Mouse (Mus musculus): Measurements from ENCODE around the gene Hoxd4. TPM values are rescaled to one million over a fixed set of nuclear protein-coding genes. Genes with fewer than 3 reads are reported as not detected.

Gene Hoxd4
- polyA plus RNA-seq, 1 experiment from 2014 or later = 4.9 TPM

DNA sequence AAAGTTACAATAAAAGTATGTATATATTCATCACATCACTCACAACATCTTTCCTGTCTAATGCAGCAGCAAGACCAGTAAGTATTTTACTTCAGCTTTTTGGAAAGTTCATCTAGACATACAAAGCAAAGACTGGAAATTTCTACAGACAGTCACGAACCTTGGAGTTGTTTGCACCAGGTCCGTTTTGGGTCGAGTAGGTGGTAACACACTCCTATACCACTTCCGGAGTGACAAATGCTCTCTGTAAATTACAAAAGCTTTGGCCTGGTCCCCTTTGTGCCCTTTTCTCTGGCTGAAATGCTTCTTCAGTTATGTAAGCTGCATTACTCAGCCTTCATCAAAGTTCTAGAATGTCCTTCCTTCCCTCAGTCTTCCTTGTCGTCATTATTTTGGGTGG is 42.0 kb downstream of the Hoxd4 start:
- 25% methylated on average over 5 of the region's 5 CpGs for WGBS
- no peak for ATAC-seq (ENCODE audit: low FRiP score, low TSS enrichment)
- Histone ChIP-seq H3K9me3 (ENCODE audit: low read length) (no peaks in the 10 kb centered on the region), H3K4me3 (ENCODE audit: low read length) (no peak overlapping the region), H3K27ac (ENCODE audit: low read length) (no peak overlapping the region), H3K9ac (replicated peaks; ENCODE audit: low read length) (no peak overlapping the region; the same call in 1 of the 2 replicates), H3K27me3 (ENCODE audit: insufficient read depth, low read length) (peaks cover 15% of the 10 kb centered on the region), H3K4me1 (ENCODE audit: insufficient read depth, low read length) (peaks cover 35% of the 10 kb centered on the region), H3K36me3 (ENCODE audit: insufficient read depth, low read length) (no peaks in the 10 kb centered on the region), H3K4me2 (replicated peaks; ENCODE audit: low read depth, low read length) (peak overlapping the region; percentile 91; the same call in 1 of the 2 replicates)

DNA sequence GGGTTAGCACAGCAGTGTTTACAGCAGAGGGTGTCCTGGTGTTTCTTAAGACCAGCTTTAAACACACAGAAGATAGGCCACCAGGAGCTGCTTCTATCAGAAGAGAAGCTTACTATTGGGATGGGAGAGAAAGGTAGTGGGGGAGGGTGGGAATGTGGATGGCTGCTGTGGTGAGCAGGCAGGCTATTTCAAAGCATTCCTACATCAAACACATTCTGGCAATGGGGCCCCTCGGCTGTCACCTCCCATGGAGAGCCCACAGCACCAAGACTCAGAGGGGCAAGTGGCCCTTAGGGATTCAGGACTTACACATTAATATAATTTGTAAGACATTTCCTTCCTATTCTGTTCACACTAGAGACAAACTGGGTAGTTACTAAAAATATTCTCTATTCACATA is 48.4 kb downstream of the Hoxd4 start:
- Histone ChIP-seq H3K4me2 (replicated peaks; ENCODE audit: low read depth, low read length) (no peak overlapping the region), H3K4me3 (ENCODE audit: low read length) (no peak overlapping the region), H3K27ac (ENCODE audit: low read length) (no peak overlapping the region), H3K4me1 (ENCODE audit: insufficient read depth, low read length) (peaks cover 18% of the 10 kb centered on the region), H3K9me3 (ENCODE audit: low read length) (no peaks in the 10 kb centered on the region), H3K9ac (replicated peaks; ENCODE audit: low read length) (no peak overlapping the region), H3K27me3 (ENCODE audit: insufficient read depth, low read length) (peaks cover 42% of the 10 kb centered on the region), H3K36me3 (ENCODE audit: insufficient read depth, low read length) (no peaks in the 10 kb centered on the region)
- 30% methylated on average over 1 of the region's 1 CpGs for WGBS
- no peak for ATAC-seq (ENCODE audit: low FRiP score, low TSS enrichment)

DNA sequence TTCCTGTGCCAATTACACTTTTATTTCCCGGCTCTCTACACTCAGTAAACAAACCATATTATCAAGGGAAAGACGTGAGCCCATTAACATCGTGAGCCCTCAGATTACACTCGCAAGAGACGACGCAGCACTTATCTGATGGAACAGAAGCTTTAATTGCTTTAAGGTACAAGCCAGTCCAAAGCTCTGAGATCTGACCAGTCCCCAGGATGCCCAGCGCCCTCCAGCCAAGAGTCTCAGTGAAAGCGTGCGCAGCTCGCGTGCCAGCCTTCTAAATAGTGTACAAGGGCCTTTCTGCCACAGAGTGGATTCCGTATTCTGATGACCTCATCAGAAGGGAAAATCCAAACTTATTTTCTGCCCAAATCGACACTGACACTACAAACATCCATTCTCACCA is 50.2 kb downstream of the Hoxd4 start:
- H3K27me3 ChIP-seq (ENCODE audit: insufficient read depth, low read length) = peaks cover 42% of the 10 kb centered on the region
- H3K27ac ChIP-seq (ENCODE audit: low read length) = no peak overlapping the region
- no peaks in the 10 kb centered on the region for H3K9me3 ChIP-seq (ENCODE audit: low read length)
- no peak overlapping the region for H3K9ac ChIP-seq (replicated peaks; ENCODE audit: low read length)
- no peak; the same call in 1 of the 2 replicates for ATAC-seq (ENCODE audit: low FRiP score, low TSS enrichment)
- 3% methylated on average over 13 of the region's 13 CpGs for WGBS
- peak overlapping the region; percentile 63 for H3K4me3 ChIP-seq (ENCODE audit: low read length)
- no peaks in the 10 kb centered on the region for H3K36me3 ChIP-seq (ENCODE audit: insufficient read depth, low read length)
- peaks cover 18% of the 10 kb centered on the region for H3K4me1 ChIP-seq (ENCODE audit: insufficient read depth, low read length)
- H3K4me2 ChIP-seq (replicated peaks; ENCODE audit: low read depth, low read length) = peak overlapping the region; percentile 98

DNA sequence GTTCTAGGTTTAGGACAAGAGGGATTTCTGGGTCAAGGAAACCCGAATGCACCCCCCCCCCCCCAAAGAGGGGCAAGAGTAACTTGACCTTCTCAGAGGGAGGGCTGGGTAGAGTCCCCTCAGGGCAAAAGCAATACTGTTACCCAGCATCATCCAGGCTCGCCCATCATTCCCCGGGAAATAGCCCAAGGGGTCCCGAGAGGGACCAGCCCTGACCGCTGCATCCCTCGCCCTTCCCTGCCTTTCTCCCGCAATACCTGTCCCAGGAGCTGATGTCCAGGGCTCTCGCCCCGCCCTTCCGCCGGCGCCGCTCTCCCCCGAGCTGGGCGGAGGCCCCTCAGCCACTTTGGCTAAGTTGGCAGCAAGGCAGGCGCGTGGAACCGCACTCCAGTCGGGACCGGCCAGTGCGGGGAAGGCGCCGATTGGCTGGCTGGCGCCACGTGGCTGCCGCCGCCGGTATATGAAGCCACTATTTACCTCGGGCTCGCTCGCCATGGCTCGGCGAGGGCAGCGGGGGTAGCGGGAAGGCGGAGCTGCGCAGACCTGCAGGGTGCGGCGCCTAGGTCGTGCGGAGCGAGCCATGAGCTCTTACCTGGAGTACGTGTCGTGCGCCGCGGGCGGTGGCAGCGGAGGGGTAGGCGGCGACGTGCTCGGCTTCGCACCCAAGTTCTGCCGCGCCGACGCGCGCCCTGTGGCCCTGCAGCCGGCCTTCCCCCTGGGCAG is 51.0 kb downstream of the Hoxd4 start, which contains the start of gene Hoxd1:
TSS of gene Hoxd1 (plus strand) at position 459 of the 723 bp plus-strand sequence.
- under 1% methylated on average over 59 of the region's 61 CpGs for WGBS
- ATAC-seq (ENCODE audit: low FRiP score, low TSS enrichment) = peak; percentile 90
- Histone ChIP-seq H3K36me3 (ENCODE audit: insufficient read depth, low read length) (no peaks in the 10 kb centered on the region), H3K4me1 (ENCODE audit: insufficient read depth, low read length) (peaks cover 18% of the 10 kb centered on the region), H3K9ac (replicated peaks; ENCODE audit: low read length) (peak within 1 kb of the TSS; percentile 66), H3K9me3 (ENCODE audit: low read length) (no peaks in the 10 kb centered on the region), H3K4me2 (replicated peaks; ENCODE audit: low read depth, low read length) (peak within 1 kb of the TSS; percentile 98), H3K27ac (ENCODE audit: low read length) (no peak within 1 kb of the TSS), H3K27me3 (ENCODE audit: insufficient read depth, low read length) (peaks cover 42% of the 10 kb centered on the region), H3K4me3 (ENCODE audit: low read length) (peak within 1 kb of the TSS; percentile 63)

DNA sequence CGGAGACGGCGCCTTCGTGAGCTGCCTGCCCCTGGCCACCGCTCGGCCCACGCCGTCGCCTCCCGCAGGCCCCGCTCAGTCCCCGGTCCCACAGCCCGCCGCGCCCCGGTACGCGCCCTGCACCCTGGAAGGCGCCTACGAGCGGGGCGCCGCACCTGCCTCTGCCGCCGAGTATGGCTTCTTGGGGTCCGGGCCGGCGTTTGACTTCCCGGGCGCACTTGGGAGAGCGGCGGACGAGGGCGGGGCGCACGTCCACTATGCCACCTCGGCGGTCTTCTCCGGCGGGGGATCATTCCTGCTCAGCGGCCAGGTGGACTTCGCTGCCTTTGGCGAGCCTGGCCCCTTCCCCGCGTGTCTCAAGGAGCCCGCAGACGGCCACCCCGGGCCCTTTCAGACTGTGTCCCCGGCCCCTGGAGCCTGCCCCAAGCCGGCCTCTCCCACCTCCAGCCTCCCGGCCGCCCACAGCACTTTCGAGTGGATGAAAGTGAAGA is 51.6 kb downstream of the Hoxd4 start:
- ATAC-seq (ENCODE audit: low FRiP score, low TSS enrichment) = no peak
- under 1% methylated on average over 48 of the region's 53 CpGs for WGBS
- peaks cover 42% of the 10 kb centered on the region for H3K27me3 ChIP-seq (ENCODE audit: insufficient read depth, low read length)
- H3K4me1 ChIP-seq (ENCODE audit: insufficient read depth, low read length) = peaks cover 18% of the 10 kb centered on the region
- peak overlapping the region; percentile 63 for H3K4me3 ChIP-seq (ENCODE audit: low read length)
- no peak overlapping the region for H3K27ac ChIP-seq (ENCODE audit: low read length)
- peak overlapping the region; percentile 98 for H3K4me2 ChIP-seq (replicated peaks; ENCODE audit: low read depth, low read length)
- H3K36me3 ChIP-seq (ENCODE audit: insufficient read depth, low read length) = no peaks in the 10 kb centered on the region
- H3K9me3 ChIP-seq (ENCODE audit: low read length) = no peaks in the 10 kb centered on the region
- peak overlapping the region; percentile 66 for H3K9ac ChIP-seq (replicated peaks; ENCODE audit: low read length)

DNA sequence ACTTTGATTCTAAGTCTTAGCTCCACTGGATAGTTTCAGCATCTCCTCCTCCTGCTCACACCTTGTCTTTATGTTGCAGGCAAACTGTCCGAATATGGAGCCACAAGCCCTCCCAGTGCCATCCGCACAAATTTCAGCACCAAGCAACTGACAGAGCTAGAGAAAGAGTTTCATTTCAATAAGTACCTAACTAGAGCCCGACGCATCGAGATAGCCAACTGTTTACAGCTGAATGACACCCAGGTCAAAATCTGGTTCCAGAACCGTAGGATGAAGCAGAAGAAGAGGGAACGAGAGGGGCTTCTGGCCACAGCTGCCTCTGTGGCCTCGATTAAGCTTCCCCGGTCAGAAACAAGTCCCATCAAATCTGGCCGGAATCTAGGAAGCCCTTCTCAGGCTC is 52.2 kb downstream of the Hoxd4 start:
- H3K4me3 ChIP-seq (ENCODE audit: low read length) = peak overlapping the region; percentile 63; the same call in 1 of the 2 replicates
- peak overlapping the region; percentile 98 for H3K4me2 ChIP-seq (replicated peaks; ENCODE audit: low read depth, low read length)
- peak overlapping the region; percentile 66; the same call in 1 of the 2 replicates for H3K9ac ChIP-seq (replicated peaks; ENCODE audit: low read length)
- peaks cover 42% of the 10 kb centered on the region for H3K27me3 ChIP-seq (ENCODE audit: insufficient read depth, low read length)
- H3K27ac ChIP-seq (ENCODE audit: low read length) = no peak overlapping the region
- peaks cover 18% of the 10 kb centered on the region for H3K4me1 ChIP-seq (ENCODE audit: insufficient read depth, low read length)
- H3K36me3 ChIP-seq (ENCODE audit: insufficient read depth, low read length) = no peaks in the 10 kb centered on the region
- ATAC-seq (ENCODE audit: low FRiP score, low TSS enrichment) = no peak
- WGBS = 41% methylated on average over 10 of the region's 10 CpGs
- H3K9me3 ChIP-seq (ENCODE audit: low read length) = no peaks in the 10 kb centered on the region

DNA sequence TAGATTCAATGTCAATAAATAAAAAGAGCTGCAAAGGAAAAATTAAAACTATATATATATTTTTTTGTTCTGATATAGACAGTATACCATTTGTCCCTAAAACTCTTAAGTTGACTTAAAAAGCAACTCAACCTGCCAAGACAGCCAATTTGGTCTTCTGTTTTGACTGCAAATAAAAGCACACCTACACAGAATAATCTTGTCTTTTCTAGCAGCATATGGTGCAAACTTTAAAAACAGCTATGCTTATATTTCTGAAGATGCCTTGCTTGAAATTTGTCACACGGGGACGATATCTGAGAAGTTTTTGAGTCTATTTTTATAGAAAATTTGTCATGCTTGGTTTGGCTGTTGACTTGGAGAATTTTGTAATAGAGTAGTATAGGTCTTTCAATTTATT is 62.6 kb downstream of the Hoxd4 start:
- Histone ChIP-seq H3K4me3 (ENCODE audit: low read length) (no peak overlapping the region), H3K4me2 (replicated peaks; ENCODE audit: low read depth, low read length) (no peak overlapping the region), H3K9ac (replicated peaks; ENCODE audit: low read length) (no peak overlapping the region), H3K4me1 (ENCODE audit: insufficient read depth, low read length) (no peaks in the 10 kb centered on the region), H3K27ac (ENCODE audit: low read length) (no peak overlapping the region), H3K9me3 (ENCODE audit: low read length) (no peaks in the 10 kb centered on the region), H3K27me3 (ENCODE audit: insufficient read depth, low read length) (no peaks in the 10 kb centered on the region), H3K36me3 (ENCODE audit: insufficient read depth, low read length) (no peaks in the 10 kb centered on the region)
- ATAC-seq (ENCODE audit: low FRiP score, low TSS enrichment) = no peak
- 78% methylated on average over 2 of the region's 2 CpGs for WGBS

DNA sequence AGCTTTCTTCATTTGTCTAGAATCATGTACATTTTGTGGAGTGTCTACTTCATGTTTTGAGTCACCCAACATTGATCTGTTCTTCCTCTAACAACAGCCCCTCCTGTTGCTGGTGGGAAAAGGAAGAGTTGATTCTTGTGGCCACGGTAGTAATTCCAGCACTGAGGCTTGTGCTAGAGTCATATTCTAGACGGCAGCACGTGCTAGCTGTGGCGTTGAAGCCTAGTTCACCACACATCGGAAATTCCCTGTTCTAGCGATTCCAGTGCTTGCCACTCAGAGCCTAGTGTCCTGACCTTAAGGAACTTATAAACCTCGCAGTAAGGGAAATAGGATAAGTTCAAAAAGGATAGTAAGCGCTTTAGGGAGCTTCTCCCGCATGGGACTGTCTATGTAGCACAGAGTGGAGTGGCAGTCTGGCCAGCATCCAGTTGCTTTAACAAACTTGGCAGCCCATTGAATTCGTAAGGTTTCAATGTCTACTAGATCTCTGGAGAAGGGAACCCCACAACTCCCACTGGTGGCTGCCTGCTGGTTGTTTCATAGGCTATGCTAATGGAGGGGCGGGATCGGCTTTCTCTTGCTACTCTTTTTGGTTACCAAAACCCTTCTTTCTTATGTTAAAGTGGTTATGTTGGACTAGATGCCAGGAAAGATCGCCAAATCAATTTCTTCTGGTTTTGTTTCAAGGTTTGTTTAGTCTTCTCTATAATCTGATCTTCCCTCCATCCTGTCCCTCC is 66.0 kb downstream of the Hoxd4 start:
- no peaks in the 10 kb centered on the region for H3K4me1 ChIP-seq (ENCODE audit: insufficient read depth, low read length)
- WGBS = 76% methylated on average over 13 of the region's 13 CpGs
- H3K4me3 ChIP-seq (ENCODE audit: low read length) = no peak overlapping the region
- no peak overlapping the region for H3K27ac ChIP-seq (ENCODE audit: low read length)
- no peaks in the 10 kb centered on the region for H3K27me3 ChIP-seq (ENCODE audit: insufficient read depth, low read length)
- no peaks in the 10 kb centered on the region for H3K9me3 ChIP-seq (ENCODE audit: low read length)
- no peak for ATAC-seq (ENCODE audit: low FRiP score, low TSS enrichment)
- no peak overlapping the region for H3K4me2 ChIP-seq (replicated peaks; ENCODE audit: low read depth, low read length)
- H3K9ac ChIP-seq (replicated peaks; ENCODE audit: low read length) = no peak overlapping the region
- no peaks in the 10 kb centered on the region for H3K36me3 ChIP-seq (ENCODE audit: insufficient read depth, low read length)

All from kidney, embryonic 16.5 days (tissue).